Mouse (Mus musculus) left cerebral cortex, postnatal 10 days (tissue): ENCODE data around the gene Sftpd. TPM values are rescaled to one million over a fixed set of nuclear protein-coding genes. Genes with fewer than 3 reads are reported as not detected.
A peak's percentile ranks its signal among the peaks of the same experiment; 100 is the strongest.

Source experiments
- DNase-seq, 2 experiments: peaks; one replicate each; pipeline ENCODE4 v3.0.0; 2021 to 2022; ENCODE audit warnings: low spot score in 2 of 2, mixed read lengths in 1 of 2; ENCODE audit errors: extremely low spot score in 1 of 2
- intact Hi-C: fragments of 180-260 bp; cut with DNase I; formaldehyde crosslinking; loops from one replicate; pipeline ENCODE4 v1.15.1; 2025
- total RNA-seq, 2 experiments: library from RNA; stranded (reverse); gene quantifications; 2 replicates each; pipeline ENCODE4 v1.2.3; 2021

Sftpd gene
- not detected for total RNA-seq

- intact Hi-C loops, result no loop called here
These were observed at the start of gene Sftpd for GRCm38 (mm10) chr14:41185059-41185821. Sftpd (minus strand) TSS chr14:41185149.

GRCm38 (mm10) chr14:41198037-41198730 is 13.2 kb upstream of the Sftpd start:
- intact Hi-C loops, result no loop called here
- DNase-seq, result no peak

More at GRCm38 (mm10) chr14:41185059-41185821, at the start of gene Sftpd:
- DNase-seq, result no peak

DNA sequence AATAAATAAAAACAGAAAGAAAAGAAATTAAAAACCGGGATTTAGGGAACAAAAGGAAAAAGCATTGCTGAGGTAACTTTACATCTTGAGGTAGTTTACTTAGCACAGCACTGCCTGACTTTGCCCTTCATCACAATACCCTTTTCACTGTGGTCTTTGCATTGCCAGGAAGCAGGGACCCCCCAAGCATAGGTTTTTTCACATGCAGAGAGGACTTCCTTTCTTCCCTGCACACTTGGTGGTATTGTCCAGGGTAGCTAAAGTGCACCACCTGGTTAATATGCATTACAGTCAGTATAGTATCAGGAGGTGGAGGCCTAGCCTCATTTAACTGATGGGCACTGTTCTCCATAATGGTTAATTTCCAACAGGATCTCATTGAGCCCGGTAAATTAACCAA is 4.5 kb upstream of the Sftpd start:
- intact Hi-C loops, result no loop called here
- DNase-seq, result no peak

DNA sequence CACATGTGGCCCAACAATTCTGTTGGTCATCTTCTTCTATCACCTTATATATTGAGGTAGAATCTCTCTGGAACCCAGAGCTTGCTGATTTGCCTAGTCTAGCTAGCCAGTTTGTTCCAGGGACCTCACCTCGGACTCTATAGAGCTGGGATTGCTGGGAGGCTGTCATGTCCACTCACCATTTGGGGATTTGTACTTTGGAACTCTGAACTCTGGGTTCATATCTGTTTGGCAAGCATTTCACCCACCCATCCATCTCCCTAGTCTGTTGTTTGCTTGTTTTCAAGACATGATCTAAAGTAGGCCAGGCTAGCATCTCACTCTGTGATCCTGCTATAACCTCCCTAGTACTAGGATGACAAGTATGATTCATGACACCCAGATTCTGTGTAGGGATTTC is 10.1 kb downstream of the Sftpd start:
- no peak for DNase-seq
- intact Hi-C loops, result no loop called here

DNA sequence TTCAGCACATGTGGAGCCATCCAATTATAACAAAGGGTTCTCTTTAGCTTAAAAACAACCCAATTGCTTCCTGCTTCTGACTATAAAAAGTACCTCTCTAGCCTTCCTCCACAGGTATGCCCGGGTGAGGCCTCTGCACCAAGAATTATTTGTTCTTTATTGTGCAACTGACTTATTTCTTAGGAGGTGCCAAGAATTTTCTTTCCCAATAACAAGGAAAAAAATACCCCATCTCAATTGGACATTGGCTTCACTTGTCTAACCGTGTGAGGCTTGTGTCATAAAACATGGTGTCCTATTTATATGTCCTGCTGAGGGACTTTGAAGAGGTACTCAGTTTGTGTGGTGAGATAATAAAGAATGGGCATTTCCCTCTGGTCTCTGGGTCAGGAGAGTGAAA is 14.4 kb downstream of the Sftpd start:
- DNase-seq, result no peak
- intact Hi-C loops, result no loop called here

GRCm38 (mm10) chr14:41168567-41168966 is 16.4 kb downstream of the Sftpd start:
- intact Hi-C loops, result no loop called here
- DNase-seq, result no peak

DNA sequence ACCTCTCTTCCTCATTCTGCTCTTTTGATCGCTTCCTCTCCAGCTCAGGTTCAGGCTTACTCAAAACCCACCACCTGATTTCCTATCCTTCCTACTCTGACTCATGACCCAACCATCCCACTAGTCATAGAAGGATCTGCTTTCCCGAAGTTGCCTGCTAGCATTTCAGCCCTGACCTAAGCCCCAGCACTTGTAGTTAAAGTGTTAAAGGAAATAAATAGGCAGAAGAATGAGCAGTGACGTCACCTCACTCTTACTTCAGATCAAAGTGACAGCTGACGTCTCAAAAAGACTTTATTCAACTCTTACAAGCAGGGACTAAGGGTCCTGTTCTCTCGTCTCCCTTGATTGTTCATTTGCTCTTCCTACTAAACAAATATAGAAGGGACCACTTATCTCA is 17.7 kb downstream of the Sftpd start:
- no peak for DNase-seq
- intact Hi-C loops, result no loop called here

- intact Hi-C loops, result no loop called here
- DNase-seq, result peak in 1 of 2 experiments; percentile 40
These were observed 22.3 kb downstream of the Sftpd start for GRCm38 (mm10) chr14:41162663-41163062.

- no peak for DNase-seq
- intact Hi-C loops, result no loop called here
These were observed 24.2 kb downstream of the Sftpd start for GRCm38 (mm10) chr14:41160743-41161142.

DNA sequence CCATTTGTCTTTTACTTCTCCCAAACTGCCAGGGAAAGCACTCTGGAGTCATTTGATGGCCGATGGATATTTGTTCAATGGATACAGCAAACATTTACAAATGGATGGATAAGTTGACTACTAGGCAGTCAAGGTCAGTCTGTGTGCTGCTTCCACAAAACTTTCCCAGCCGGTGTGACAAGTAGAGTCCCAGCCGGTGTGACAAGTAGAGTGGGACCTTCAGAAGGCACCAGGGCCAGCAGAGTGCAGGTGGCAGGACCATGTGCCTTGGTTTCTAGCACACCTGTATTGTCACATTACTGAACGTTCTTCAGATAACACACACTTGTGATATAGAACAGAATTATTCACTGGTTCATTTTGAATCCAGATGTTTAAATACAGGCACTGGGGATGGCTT is 24.9 kb downstream of the Sftpd start:
- intact Hi-C loops, result no loop called here
- no peak for DNase-seq

- intact Hi-C loops, result no loop called here
- no peak for DNase-seq
These were observed 33.6 kb downstream of the Sftpd start, which contains the start of gene Mbl1 for GRCm38 (mm10) chr14:41151220-41151898. Mbl1 (plus strand) TSS chr14:41151458.

DNA sequence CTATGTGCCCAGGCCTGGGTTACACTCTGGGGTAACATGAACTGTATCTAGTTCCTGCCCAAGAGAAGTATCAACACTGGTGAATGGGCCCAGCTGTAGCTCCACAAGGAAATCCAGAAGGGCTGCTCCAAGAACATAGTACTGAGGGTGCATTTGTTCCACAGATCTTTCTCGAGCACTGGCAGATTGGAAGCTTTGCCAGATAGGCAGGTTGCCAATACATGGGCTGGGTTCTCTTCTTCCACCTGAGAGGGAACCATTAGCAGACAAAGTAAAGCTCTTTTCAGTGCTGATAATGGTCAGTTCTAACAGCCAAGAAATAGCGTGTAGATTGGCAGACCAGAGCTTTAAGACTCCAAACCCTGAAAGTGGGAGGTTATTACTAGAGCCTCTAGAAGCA is 37.6 kb downstream of the Sftpd start:
- intact Hi-C loops, result no loop called here
- no peak for DNase-seq

DNA sequence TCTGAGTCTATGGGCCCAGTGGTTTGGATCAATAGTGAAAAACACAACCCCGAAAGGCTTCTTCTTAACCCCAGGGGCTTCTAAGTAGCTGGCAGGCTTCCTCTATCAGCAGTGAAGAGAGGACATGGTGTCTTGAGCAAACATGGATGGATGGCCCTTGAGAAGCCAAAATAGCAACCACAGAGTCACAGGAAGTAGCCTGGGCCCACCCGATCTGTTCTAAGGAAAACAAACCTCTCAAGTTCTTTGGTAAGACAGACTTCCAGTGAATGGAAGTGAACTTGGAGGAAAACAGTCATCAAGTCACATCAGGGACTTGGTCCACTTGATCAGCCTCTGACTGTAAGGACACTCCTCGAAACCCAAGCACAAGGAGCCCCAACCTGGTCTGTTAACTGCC is 38.0 kb downstream of the Sftpd start:
- intact Hi-C loops, result no loop called here
- no peak for DNase-seq

- intact Hi-C loops, result no loop called here
- DNase-seq, result no peak
These were observed 38.9 kb downstream of the Sftpd start for GRCm38 (mm10) chr14:41146035-41146434.

- intact Hi-C loops, result no loop called here
- no peak for DNase-seq
These were observed 44.3 kb downstream of the Sftpd start for GRCm38 (mm10) chr14:41140686-41141085.

- intact Hi-C loops, result no loop called here
- DNase-seq, result no peak
These were observed 47.9 kb downstream of the Sftpd start for GRCm38 (mm10) chr14:41137006-41137405.

- intact Hi-C loops, result no loop called here
- DNase-seq, result no peak
These were observed 53.4 kb downstream of the Sftpd start, which contains the start of gene Sftpa1 for GRCm38 (mm10) chr14:41131540-41131939. Sftpa1 (plus strand) TSS chr14:41131782.

DNA sequence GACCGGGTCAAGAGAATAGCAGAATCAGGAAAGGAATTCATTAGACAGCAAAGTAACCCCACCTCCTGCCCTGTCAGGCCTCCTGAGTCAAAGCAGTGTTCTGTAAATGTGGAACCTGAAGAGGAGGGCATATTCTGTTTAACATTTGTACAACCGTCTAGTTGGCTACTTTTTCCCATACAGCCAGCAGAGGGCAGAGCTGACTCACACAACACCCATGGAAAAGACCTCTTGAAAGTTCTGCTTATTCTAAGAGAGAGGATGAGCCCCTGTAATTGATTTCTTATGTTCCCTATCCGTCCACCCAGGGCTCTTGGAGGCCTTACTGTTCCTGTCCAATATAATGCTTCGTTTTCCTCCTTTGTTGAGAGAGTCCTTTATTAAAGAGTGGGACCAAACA is 57.0 kb downstream of the Sftpd start:
- peak in 1 of 2 experiments; percentile 36 for DNase-seq
- intact Hi-C loops, result no loop called here

GRCm38 (mm10) chr14:41124683-41125082 is 60.3 kb downstream of the Sftpd start:
- no peak for DNase-seq
- intact Hi-C loops, result no loop called here
